Mouse (Mus musculus): ENCODE results near the gene Pecam1.

GRCm38 (mm10) chr11:106625577-106625976, 124.9 kb downstream of the Pecam1 start:
- no peak for TF ChIP-seq CTCF (IDR thresholded peaks at IDR 0.05; ENCODE audit: extremely low read depth, insufficient read length, insufficient replicate concordance, low read depth, low read length)
- TF ChIP-seq POLR2A (IDR thresholded peaks at IDR 0.05; ENCODE audit: low read depth, low read length): no peak

Data from small intestine, adult 2 months (tissue).